Mouse (Mus musculus) layer of hippocampus, adult 9-10 months (tissue): ENCODE results near the gene Fbxo2.

Experiments used
- DNase-seq: peaks from one replicate; pipeline ENCODE4 v3.0.0; 2022; ENCODE audit warnings: low spot score

The Fbxo2 gene

GRCm38 (mm10) chr4:148143721-148144120 is 16.7 kb upstream of the Fbxo2 start:
- no peak for DNase-seq

GRCm38 (mm10) chr4:148147714-148148113 is 12.7 kb upstream of the Fbxo2 start:
- DNase-seq: no peak

GRCm38 (mm10) chr4:148149540-148149939 is 10.9 kb upstream of the Fbxo2 start:
- DNase-seq: no peak

- no peak for DNase-seq
These were observed 10.2 kb upstream of the Fbxo2 start for GRCm38 (mm10) chr4:148150242-148150641.

- no peak for DNase-seq
These were observed 9.5 kb upstream of the Fbxo2 start for GRCm38 (mm10) chr4:148150953-148151266.

- no peak for DNase-seq
These were observed 8.9 kb upstream of the Fbxo2 start, which contains the start of gene Fbxo6 for GRCm38 (mm10) chr4:148151267-148152168. Gene Fbxo6 (minus strand): TSS chr4:148152140.

GRCm38 (mm10) chr4:148152547-148152946 is 7.9 kb upstream of the Fbxo2 start:
- DNase-seq: no peak

GRCm38 (mm10) chr4:148154006-148154405 is 6.4 kb upstream of the Fbxo2 start:
- no peak for DNase-seq

- DNase-seq: no peak
These were observed 5.4 kb upstream of the Fbxo2 start for GRCm38 (mm10) chr4:148154982-148155381.

- no peak for DNase-seq
These were observed 1.7 kb upstream of the Fbxo2 start for GRCm38 (mm10) chr4:148158436-148159348.

- DNase-seq: peak; percentile 90
These were observed 631 bp upstream of the Fbxo2 start for GRCm38 (mm10) chr4:148159544-148160435.

GRCm38 (mm10) chr4:148164002-148164439 is 3.6 kb downstream of the Fbxo2 start:
- no peak for DNase-seq

- DNase-seq: no peak
These were observed 4.0 kb downstream of the Fbxo2 start for GRCm38 (mm10) chr4:148164461-148164860.

- DNase-seq: no peak
These were observed 5.1 kb downstream of the Fbxo2 start for GRCm38 (mm10) chr4:148165551-148165950.

- DNase-seq: no peak
These were observed 6.0 kb downstream of the Fbxo2 start for GRCm38 (mm10) chr4:148166431-148166830.

GRCm38 (mm10) chr4:148166986-148167385 is 6.6 kb downstream of the Fbxo2 start:
- DNase-seq: no peak

GRCm38 (mm10) chr4:148168287-148168686 is 7.9 kb downstream of the Fbxo2 start:
- DNase-seq: no peak

- DNase-seq: no peak
These were observed 9.2 kb downstream of the Fbxo2 start for GRCm38 (mm10) chr4:148169586-148169985.

GRCm38 (mm10) chr4:148170842-148171241 is 10.4 kb downstream of the Fbxo2 start:
- no peak for DNase-seq

- no peak for DNase-seq
These were observed 10.8 kb downstream of the Fbxo2 start for GRCm38 (mm10) chr4:148171261-148171660.

- no peak for DNase-seq
These were observed 13.5 kb downstream of the Fbxo2 start for GRCm38 (mm10) chr4:148173811-148174494.
